Mouse (Mus musculus): Measurements from ENCODE around the gene Hspb11.

DNA sequence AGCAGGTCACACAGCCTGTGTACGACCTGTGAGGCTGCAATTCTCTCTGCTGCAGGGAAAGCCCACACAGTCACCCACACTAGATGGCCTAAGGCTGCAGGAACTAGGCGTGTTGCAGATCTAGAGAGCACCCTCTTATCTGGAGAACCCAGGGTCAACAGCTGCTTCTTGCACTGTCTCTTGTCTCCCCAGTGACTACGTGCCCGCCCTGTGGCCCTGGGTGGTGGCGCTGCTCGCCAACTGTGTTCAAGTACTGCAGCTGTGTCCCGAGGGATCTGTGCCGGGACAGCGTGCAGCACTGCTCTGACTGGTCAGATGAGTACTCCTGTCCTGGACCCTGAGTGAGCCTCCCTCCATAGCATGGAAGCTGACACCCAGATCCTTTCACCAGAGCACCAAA is 35.8 kb upstream of the Hspb11 start:
- TF ChIP-seq CTCF (IDR thresholded peaks at IDR 0.05; ENCODE audit: low read depth, low read length): no peak
- TF ChIP-seq POLR2A (IDR thresholded peaks at IDR 0.05; ENCODE audit: borderline replicate concordance, low read depth, low read length): no peak

Measured in bone marrow macrophage, adult 2 months (primary cell).